Mouse (Mus musculus) small intestine, adult 2 months (tissue): ENCODE measurements around the gene Abhd2. TPM values are rescaled to one million over a fixed set of nuclear protein-coding genes. Genes with fewer than 3 reads are reported as not detected.

Experiments
- H3K27ac ChIP-seq: fragments of 200-500 bp; 2 replicates; pipeline ENCODE4 v1.5.1; 2012; ENCODE audit warnings: low read depth, low read length, control low read depth, inconsistent platforms; ENCODE audit not compliant: insufficient read depth
- H3K27me3 ChIP-seq: fragments of 200-500 bp; 2 replicates; pipeline ENCODE4 v1.6.1; 2012; ENCODE audit warnings: mild to moderate bottlenecking, moderate library complexity, low read length, inconsistent platforms; ENCODE audit not compliant: control insufficient read depth, insufficient read depth
- H3K36me3 ChIP-seq: fragments of 200-500 bp; 2 replicates; pipeline ENCODE4 v1.6.1; 2012; ENCODE audit warnings: mild to moderate bottlenecking, low read length, control low read depth, inconsistent platforms; ENCODE audit not compliant: control insufficient read depth, insufficient read depth
- H3K4me1 ChIP-seq: fragments of 200-500 bp; 2 replicates; pipeline ENCODE4 v1.6.1; 2012; ENCODE audit warnings: low read length, inconsistent platforms, mixed read lengths; ENCODE audit not compliant: control insufficient read depth, insufficient read depth, insufficient read length
- H3K4me3 ChIP-seq: fragments of 200-500 bp; 2 replicates; pipeline ENCODE4 v1.5.1; 2012; ENCODE audit warnings: low read depth, mild to moderate bottlenecking, control low read depth, inconsistent platforms, low read length, moderate library complexity
- CTCF ChIP-seq: fragments of 200-500 bp; IDR thresholded peaks from 2 replicates; pipeline ENCODE4 v1.5.1; 2012; ENCODE audit warnings: low read depth, mild to moderate bottlenecking, control low read depth, inconsistent platforms, low read length, moderate library complexity, mixed read lengths; ENCODE audit not compliant: insufficient replicate concordance, insufficient read length; ENCODE audit errors: extremely low read depth
- POLR2A ChIP-seq: fragments of 200-500 bp; IDR thresholded peaks from 2 replicates; pipeline ENCODE4 v1.6.1; 2012; ENCODE audit warnings: low read depth, mild to moderate bottlenecking, control low read depth, inconsistent platforms, low read length, moderate library complexity
- WGBS: fragments of 180-500 bp; shearing (Covaris S2); methylation state at CpG from one replicate; pipeline ENCODE4 v1.1.7; 2018; 5-methylcytosine and 5-hydroxymethylcytosine counted together
- polyA plus RNA-seq: library from polyadenylated mRNA; depleted of rRNA; stranded (reverse); fragments of >200 nt; gene quantifications from 2 replicates; pipeline ENCODE4 v1.2.3, GENCODE M21; 2012

Gene Abhd2
- polyA plus RNA-seq, 1 experiment = 103 TPM

DNA sequence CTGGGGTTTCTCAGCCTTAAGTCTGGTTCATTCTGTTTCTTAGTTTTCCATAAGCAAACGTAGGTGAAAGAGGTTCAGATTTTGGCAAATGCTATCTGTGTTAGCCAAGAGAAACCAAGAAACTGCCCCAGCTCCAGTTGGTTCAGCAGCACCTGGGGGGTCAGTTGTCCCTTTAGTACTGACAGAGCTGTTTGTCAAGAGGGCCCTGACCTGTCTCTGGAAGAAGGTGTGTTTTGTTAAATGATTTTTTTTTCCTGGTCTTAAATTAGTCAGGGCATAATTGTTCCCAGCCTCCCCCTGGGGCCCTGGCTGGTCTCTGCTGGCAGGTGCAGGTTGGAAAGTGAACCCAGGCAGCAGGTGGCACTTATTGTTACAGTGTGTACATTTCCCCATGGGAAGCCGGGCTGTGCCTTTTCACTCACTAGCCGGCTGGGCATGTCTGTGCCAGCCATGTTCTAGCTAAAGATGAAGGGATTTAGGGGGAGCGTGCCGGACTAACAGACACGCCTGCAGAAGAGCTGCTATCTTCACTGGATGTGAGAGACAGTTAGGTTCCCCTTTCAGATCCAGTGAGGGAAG is 30.3 kb downstream of the Abhd2 start:
- Histone ChIP-seq H3K4me3 (no peak overlapping the region), H3K27ac (peak overlapping the region; percentile 83), H3K36me3 (peaks cover 12% of the 10 kb centered on the region), H3K4me1 (peaks cover 52% of the 10 kb centered on the region), H3K27me3 (no peaks in the 10 kb centered on the region)
- 35% methylated on average over 6 of the region's 6 CpGs for WGBS
- TF ChIP-seq POLR2A (no peak), CTCF (no peak)

DNA sequence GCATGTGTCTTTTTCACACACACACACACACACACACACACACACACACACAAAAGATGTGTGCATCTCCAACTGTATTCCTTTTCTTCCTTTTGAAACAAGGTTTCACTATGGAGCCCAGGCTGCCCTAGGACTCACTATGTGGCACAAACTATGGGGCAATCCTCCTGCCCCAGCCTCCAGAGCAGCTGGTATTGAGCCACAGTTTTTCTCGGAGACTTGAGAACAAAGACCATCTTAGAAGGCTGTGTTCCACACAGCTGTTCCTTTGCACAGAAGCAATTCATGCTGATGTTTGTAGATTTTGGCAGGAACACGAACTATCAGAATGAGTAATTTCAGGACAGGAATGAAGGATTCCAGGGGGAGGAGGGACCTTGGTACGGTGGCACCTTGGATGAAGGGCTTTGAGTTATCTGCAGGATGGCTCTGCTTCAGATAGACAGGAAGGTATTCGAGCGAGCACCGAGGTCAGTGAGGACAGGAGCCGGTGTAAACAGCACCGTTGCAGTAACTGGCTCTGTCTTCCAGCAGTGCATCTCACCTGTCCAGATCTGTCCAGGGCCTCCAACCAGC is 35.5 kb downstream of the Abhd2 start:
- Histone ChIP-seq H3K4me1 (peaks cover 47% of the 10 kb centered on the region), H3K27me3 (no peaks in the 10 kb centered on the region), H3K4me3 (no peak overlapping the region), H3K36me3 (peaks cover 6% of the 10 kb centered on the region), H3K27ac (no peak overlapping the region)
- no peak for TF ChIP-seq POLR2A
- TF ChIP-seq CTCF = no peak
- 33% methylated on average over 8 of the region's 8 CpGs for WGBS

DNA sequence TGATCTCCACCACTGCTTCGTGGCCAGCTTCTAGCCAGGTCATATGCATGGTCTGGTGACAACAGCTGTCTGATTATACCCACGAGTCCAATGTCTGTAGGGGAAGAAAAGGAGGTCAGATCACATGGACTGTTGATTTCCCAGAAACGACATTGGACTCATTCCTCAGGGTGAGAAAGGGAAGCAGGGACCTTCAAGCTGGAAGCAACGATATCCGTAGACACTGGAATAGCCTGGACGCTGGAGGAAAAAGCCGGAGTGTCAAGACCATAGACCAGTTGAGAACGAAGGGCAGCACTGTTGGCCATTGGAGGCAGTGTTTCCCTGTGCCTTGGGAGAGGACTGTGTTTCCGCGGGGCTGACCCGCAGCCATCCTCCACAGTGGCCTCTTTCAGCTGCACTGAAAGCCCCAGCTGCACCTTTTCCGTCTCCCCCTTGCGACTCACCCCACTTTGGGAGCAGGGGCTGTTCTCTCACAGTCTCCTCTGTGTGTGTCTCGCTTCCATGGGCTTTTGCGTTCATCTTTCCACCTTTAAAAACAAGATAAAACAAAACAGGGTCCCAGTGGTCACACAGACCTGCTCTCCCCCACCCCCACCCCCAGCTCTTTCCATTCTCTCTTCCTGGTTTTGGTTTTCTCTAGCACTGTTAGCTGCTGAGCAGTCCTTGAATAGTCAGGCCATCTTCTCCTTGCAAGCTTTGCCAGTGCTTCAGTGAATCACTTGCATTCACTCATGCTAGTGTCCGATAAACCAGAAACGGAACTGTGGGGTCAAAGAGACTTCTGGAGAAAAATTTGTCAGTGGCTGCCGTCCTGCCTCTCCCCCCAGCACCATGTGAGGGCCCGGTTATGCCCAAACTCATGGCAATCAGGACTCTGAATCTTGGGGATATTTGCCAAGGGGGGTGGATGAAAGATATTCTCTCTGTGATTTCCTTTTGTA is 36.5 kb downstream of the Abhd2 start:
- H3K27me3 ChIP-seq = no peaks in the 10 kb centered on the region
- no peak overlapping the region for H3K4me3 ChIP-seq
- TF ChIP-seq CTCF (no peak), POLR2A (no peak)
- WGBS = 64% methylated on average over 19 of the region's 19 CpGs
- H3K36me3 ChIP-seq = peaks cover 6% of the 10 kb centered on the region
- H3K27ac ChIP-seq = no peak overlapping the region; the same call in 1 of the 2 replicates
- peaks cover 50% of the 10 kb centered on the region for H3K4me1 ChIP-seq

DNA sequence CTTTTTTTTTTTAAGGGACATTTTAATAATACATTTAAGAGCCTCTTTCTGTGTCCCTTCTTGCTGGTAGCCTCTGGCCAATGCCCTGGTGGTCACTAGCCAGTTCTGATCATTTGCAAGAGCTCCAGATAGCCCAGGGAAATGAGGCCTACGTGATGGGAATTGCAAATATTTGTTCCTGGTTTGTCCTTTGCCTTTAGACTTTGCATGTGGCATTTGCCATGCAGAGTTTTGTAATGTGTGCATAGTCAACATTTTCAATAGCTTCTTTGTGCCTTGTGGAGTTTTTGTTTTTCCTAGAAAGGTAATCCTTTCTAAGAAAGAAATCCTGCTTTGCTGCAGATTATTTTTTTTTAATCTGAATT is 37.2 kb downstream of the Abhd2 start:
- no peak for TF ChIP-seq CTCF
- TF ChIP-seq POLR2A = no peak
- Histone ChIP-seq H3K4me1 (peaks cover 48% of the 10 kb centered on the region), H3K27ac (no peak overlapping the region), H3K4me3 (no peak overlapping the region), H3K27me3 (no peaks in the 10 kb centered on the region), H3K36me3 (peaks cover 8% of the 10 kb centered on the region)
- 30% methylated on average over 1 of the region's 1 CpGs for WGBS

DNA sequence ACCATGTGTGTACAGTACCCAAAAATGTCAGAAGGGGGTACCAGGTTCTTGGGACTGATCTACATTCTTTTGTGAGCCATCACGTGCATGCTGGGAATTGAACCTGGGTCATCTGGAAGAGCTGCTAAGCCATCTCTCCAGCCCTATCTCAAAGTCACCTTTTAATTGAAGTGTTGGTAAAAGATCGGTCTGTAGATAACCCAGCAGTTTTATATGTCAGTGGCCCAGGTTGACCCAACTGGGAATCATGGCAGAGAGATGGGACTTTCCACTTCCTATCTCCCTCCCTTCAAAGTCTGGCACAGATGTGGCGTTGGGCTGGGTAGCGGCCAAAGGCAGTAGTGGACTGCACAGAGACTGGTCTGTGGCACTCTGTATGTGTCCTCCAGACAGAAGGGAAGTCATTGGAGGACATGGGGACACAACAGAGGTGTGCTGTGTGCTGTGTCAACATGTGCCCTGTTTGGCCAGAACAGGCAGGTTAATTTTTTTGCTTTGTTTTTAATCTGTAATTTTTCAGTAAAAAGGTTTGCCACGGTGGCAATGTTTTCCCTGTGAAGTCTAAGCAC is 38.5 kb downstream of the Abhd2 start:
- 74% methylated on average over 5 of the region's 5 CpGs for WGBS
- no peak for TF ChIP-seq POLR2A
- H3K36me3 ChIP-seq = peaks cover 10% of the 10 kb centered on the region
- no peaks in the 10 kb centered on the region for H3K27me3 ChIP-seq
- H3K27ac ChIP-seq = no peak overlapping the region
- H3K4me3 ChIP-seq = no peak overlapping the region
- H3K4me1 ChIP-seq = peaks cover 49% of the 10 kb centered on the region

DNA sequence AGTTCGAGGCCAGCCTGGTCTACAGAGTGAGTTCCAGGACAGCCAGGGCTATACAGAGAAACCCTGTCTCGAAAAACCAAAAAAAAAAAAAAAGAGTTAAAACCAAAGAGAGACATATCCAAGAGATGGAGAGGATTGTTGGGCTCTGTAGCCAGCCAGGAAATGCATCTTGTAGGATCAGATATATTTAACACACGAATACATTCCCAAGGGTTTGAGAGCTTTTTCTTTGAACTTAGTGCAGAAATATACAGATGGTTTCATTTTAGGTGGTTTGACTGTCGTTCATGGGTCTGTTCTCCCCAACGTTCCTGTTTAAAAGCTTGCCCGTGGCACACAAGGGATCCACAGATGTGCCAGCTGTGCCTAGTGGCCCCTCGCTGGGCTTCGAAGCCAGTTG is 39.2 kb downstream of the Abhd2 start:
- Histone ChIP-seq H3K4me3 (no peak overlapping the region), H3K27me3 (no peaks in the 10 kb centered on the region), H3K36me3 (peaks cover 10% of the 10 kb centered on the region), H3K4me1 (peaks cover 48% of the 10 kb centered on the region), H3K27ac (no peak overlapping the region)
- no peak for TF ChIP-seq POLR2A
- no peak for TF ChIP-seq CTCF
- 70% methylated on average over 8 of the region's 8 CpGs for WGBS
